Mouse (Mus musculus) forebrain, postnatal 0 days (tissue): ENCODE data around the gene Rdh19. TPM values are rescaled to one million over a fixed set of nuclear protein-coding genes. Genes with fewer than 3 reads are reported as not detected.
"Not testable (repeated sequence)": the region's sequence is repeated elsewhere in the genome, so short reads cannot be mapped to it uniquely, and the experiment has no call there.

Source experiments
- ATAC-seq: fragments of 200-750 bp; cut with Nextera tagmentation; 2 replicates; pipeline ENCODE4 v1.8.0; 2017; ENCODE audit warnings: mild to moderate bottlenecking, moderate library complexity
- DNase-seq: peaks from one replicate; pipeline ENCODE4 v3.0.0-alpha.2; 2015
- H3K27ac ChIP-seq: fragments of 300-500 bp; sonication (generic); 2 replicates; pipeline ENCODE4 v1.5.1; 2014; ENCODE audit warnings: low read depth, mild to moderate bottlenecking, antibody characterized with exemption, low read length, moderate library complexity, mixed read lengths
- H3K27me3 ChIP-seq: fragments of 300-500 bp; sonication (generic); 2 replicates; pipeline ENCODE4 v1.6.1; 2014; ENCODE audit warnings: mild to moderate bottlenecking, low read length, mixed read lengths; ENCODE audit not compliant: insufficient read depth
- H3K36me3 ChIP-seq: fragments of 300-500 bp; sonication (generic); 2 replicates; pipeline ENCODE4 v1.6.1; 2014; ENCODE audit warnings: mild to moderate bottlenecking, moderate library complexity; ENCODE audit not compliant: insufficient read depth
- H3K4me1 ChIP-seq: fragments of 300-500 bp; sonication (generic); 2 replicates; pipeline ENCODE4 v1.6.1; 2014; ENCODE audit warnings: antibody characterized with exemption; ENCODE audit not compliant: insufficient read depth
- H3K4me2 ChIP-seq: fragments of 300-500 bp; sonication (generic); 2 replicates; pipeline ENCODE4 v1.6.1; 2014; ENCODE audit warnings: low read depth, mild to moderate bottlenecking, moderate library complexity
- H3K4me3 ChIP-seq: fragments of 300-500 bp; sonication (generic); 2 replicates; pipeline ENCODE4 v1.5.1; 2014; ENCODE audit warnings: low read depth, low read length, mixed read lengths
- H3K9ac ChIP-seq: fragments of 300-500 bp; sonication (generic); 2 replicates; pipeline ENCODE4 v1.6.1; 2014; ENCODE audit warnings: mild to moderate bottlenecking
- H3K9me3 ChIP-seq: fragments of 300-500 bp; sonication (generic); 2 replicates; pipeline ENCODE4 v1.6.1; 2016; ENCODE audit warnings: low read length
- CTCF ChIP-seq: sonication (generic); IDR thresholded peaks from 2 replicates; pipeline ENCODE4 v1.5.1; 2016; ENCODE audit warnings: antibody characterized with exemption, control low read depth, low read depth
- WGBS: fragments of 180-500 bp; shearing (Covaris S2); extraction: QIAGEN DNeasy Blood & Tissue Kit; methylation state at CpG from one replicate; pipeline ENCODE4 v1.1.7; 2014; 5-methylcytosine and 5-hydroxymethylcytosine counted together
- polyA plus RNA-seq: library from polyadenylated mRNA; unstranded; fragments of >200 nt; fragmentation: Nextera tagmentation; extraction: Ambion mirVana; gene quantifications from 2 replicates; pipeline ENCODE4 v1.2.1, GENCODE M21; 2015
- total RNA-seq: library from RNA; depleted of rRNA; stranded (reverse); fragments of >200 nt; gene quantifications from 2 replicates; pipeline ENCODE4 v1.2.3, GENCODE M21; 2014; rRNA removed

The Rdh19 gene
- total RNA-seq: not detected in 2 replicates
- not detected in 2 replicates for polyA plus RNA-seq

GRCm38 (mm10) chr10:127849628-127850027, at the start of gene Rdh19:
Rdh19 (plus strand) TSS chr10:127849928.
- H3K36me3 ChIP-seq: no peaks in the 10 kb centered on the region
- no peak within 1 kb of the TSS for H3K4me3 ChIP-seq
- H3K27me3 ChIP-seq: no peaks in the 10 kb centered on the region
- ATAC-seq (no peak), DNase-seq (no peak)
- H3K4me2 ChIP-seq: no peak within 1 kb of the TSS
- WGBS: 74% methylated on average over 1 of the region's 1 CpGs
- no peak within 1 kb of the TSS for H3K27ac ChIP-seq
- no peaks in the 10 kb centered on the region for H3K9me3 ChIP-seq
- TF ChIP-seq CTCF: no peak
- H3K4me1 ChIP-seq: no peaks in the 10 kb centered on the region
- H3K9ac ChIP-seq: no peak within 1 kb of the TSS

GRCm38 (mm10) chr10:127800891-127801290, 48.8 kb upstream of the Rdh19 start, which contains the start of gene Rdh16:
Rdh16 (plus strand) TSS chr10:127801152.
- H3K36me3 ChIP-seq: no peaks in the 10 kb centered on the region
- WGBS: 92% methylated on average over 6 of the region's 6 CpGs
- DNase-seq (no peak), ATAC-seq (no peak)
- no peak within 1 kb of the TSS for H3K9ac ChIP-seq
- no peaks in the 10 kb centered on the region for H3K27me3 ChIP-seq
- no peak within 1 kb of the TSS for H3K27ac ChIP-seq
- TF ChIP-seq CTCF: no peak
- H3K9me3 ChIP-seq: no peaks in the 10 kb centered on the region
- no peaks in the 10 kb centered on the region for H3K4me1 ChIP-seq
- H3K4me2 ChIP-seq: no peak within 1 kb of the TSS
- H3K4me3 ChIP-seq: no peak within 1 kb of the TSS

- no peak overlapping the region for H3K4me3 ChIP-seq
- ATAC-seq: no peak
- WGBS: 90% methylated on average over 2 of the region's 2 CpGs
Observed at GRCm38 (mm10) chr10:127801612-127802011, 48.1 kb upstream of the Rdh19 start.

GRCm38 (mm10) chr10:127802236-127802635, 47.5 kb upstream of the Rdh19 start:
- WGBS: 78% methylated on average over 5 of the region's 5 CpGs
- no peaks in the 10 kb centered on the region for H3K4me1 ChIP-seq
- no peak overlapping the region for H3K9ac ChIP-seq
- H3K9me3 ChIP-seq: no peaks in the 10 kb centered on the region
- no peak overlapping the region for H3K4me3 ChIP-seq
- ATAC-seq: no peak
- no peak for TF ChIP-seq CTCF
- no peak for DNase-seq
- no peak overlapping the region for H3K4me2 ChIP-seq
- H3K27me3 ChIP-seq: no peaks in the 10 kb centered on the region
- no peaks in the 10 kb centered on the region for H3K36me3 ChIP-seq
- H3K27ac ChIP-seq: no peak overlapping the region

More at GRCm38 (mm10) chr10:127801612-127802011, 48.1 kb upstream of the Rdh19 start:
- no peak for DNase-seq
- no peak overlapping the region for H3K4me2 ChIP-seq
- TF ChIP-seq CTCF: no peak
- no peaks in the 10 kb centered on the region for H3K9me3 ChIP-seq
- no peaks in the 10 kb centered on the region for H3K36me3 ChIP-seq
- no peak overlapping the region for H3K9ac ChIP-seq
- no peaks in the 10 kb centered on the region for H3K4me1 ChIP-seq
- H3K27me3 ChIP-seq: no peaks in the 10 kb centered on the region
- H3K27ac ChIP-seq: no peak overlapping the region

GRCm38 (mm10) chr10:127804416-127804815, 45.3 kb upstream of the Rdh19 start:
- Histone ChIP-seq H3K27ac (no peak overlapping the region), H3K27me3 (no peaks in the 10 kb centered on the region), H3K4me1 (no peaks in the 10 kb centered on the region), H3K9me3 (no peaks in the 10 kb centered on the region), H3K4me2 (no peak overlapping the region), H3K9ac (no peak overlapping the region), H3K4me3 (no peak overlapping the region), H3K36me3 (no peaks in the 10 kb centered on the region)
- TF ChIP-seq CTCF: no peak
- DNase-seq: no peak
- 66% methylated on average over 7 of the region's 7 CpGs for WGBS
- ATAC-seq: no peak

- H3K4me2 ChIP-seq: no peak overlapping the region
- no peak overlapping the region for H3K9ac ChIP-seq
- no peak for DNase-seq
- ATAC-seq: no peak
- H3K27ac ChIP-seq: no peak overlapping the region
- no peaks in the 10 kb centered on the region for H3K36me3 ChIP-seq
- no peaks in the 10 kb centered on the region for H3K4me1 ChIP-seq
- H3K4me3 ChIP-seq: no peak overlapping the region
- no peaks in the 10 kb centered on the region for H3K27me3 ChIP-seq
- TF ChIP-seq CTCF: no peak
- no peaks in the 10 kb centered on the region for H3K9me3 ChIP-seq
Observed at GRCm38 (mm10) chr10:127815888-127816287, 33.8 kb upstream of the Rdh19 start.

- H3K27me3 ChIP-seq, H3K4me3 ChIP-seq, H3K36me3 ChIP-seq, H3K4me2 ChIP-seq, DNase-seq, H3K9me3 ChIP-seq, H3K9ac ChIP-seq, ATAC-seq, H3K4me1 ChIP-seq, H3K27ac ChIP-seq: not testable (repeated sequence)
- 84% methylated on average over 4 of the region's 4 CpGs for WGBS
Observed at GRCm38 (mm10) chr10:127817268-127817910, 32.3 kb upstream of the Rdh19 start.

GRCm38 (mm10) chr10:127821806-127822205, 27.9 kb upstream of the Rdh19 start:
- DNase-seq, H3K4me2 ChIP-seq, ATAC-seq, H3K9ac ChIP-seq, H3K27ac ChIP-seq, H3K27me3 ChIP-seq, H3K4me3 ChIP-seq, H3K36me3 ChIP-seq, H3K4me1 ChIP-seq, H3K9me3 ChIP-seq: not testable (repeated sequence)
- WGBS: 86% methylated on average over 2 of the region's 2 CpGs
